Mouse (Mus musculus) C2C12 (cell line): Measurements from ENCODE around the gene Gse1. TPM values are rescaled to one million over a fixed set of nuclear protein-coding genes. Genes with fewer than 3 reads are reported as not detected.

Experiments used
- H3K27me3 ChIP-seq: one replicate; pipeline ENCODE4 v1.6.1; 2011; ENCODE audit not compliant: control insufficient read depth, insufficient read depth, insufficient read length
- H3K36me3 ChIP-seq: one replicate; pipeline ENCODE4 v1.6.1; 2011; ENCODE audit not compliant: control insufficient read depth, insufficient read depth
- H3K4me3 ChIP-seq: one replicate; pipeline ENCODE4 v1.5.1; 2011; ENCODE audit warnings: mild to moderate bottlenecking, control low read depth; ENCODE audit not compliant: poor library complexity, insufficient read depth, severe bottlenecking
- H3K79me2 ChIP-seq: one replicate; pipeline ENCODE4 v1.6.1; 2011; ENCODE audit not compliant: control insufficient read depth, insufficient read depth
- H3K79me3 ChIP-seq: one replicate; pipeline ENCODE4 v1.6.1; 2011; ENCODE audit warnings: low read depth, control low read depth
- H3ac ChIP-seq: one replicate; pipeline ENCODE3; 2011; ENCODE audit warnings: low read depth; ENCODE audit not compliant: control insufficient read depth, insufficient read length
- CEBPB ChIP-seq: IDR thresholded peaks from one replicate; pipeline ENCODE4 v1.6.1; 2011; ENCODE audit warnings: low read depth, mild to moderate bottlenecking, control low read depth, moderate library complexity
- CTCF ChIP-seq: IDR thresholded peaks from one replicate; pipeline ENCODE4 v1.5.1; 2011; ENCODE audit not compliant: control insufficient read depth, insufficient read depth, insufficient read length
- FOSL1 ChIP-seq: IDR thresholded peaks from one replicate; pipeline ENCODE4 v1.8.0; 2011; ENCODE audit warnings: mild to moderate bottlenecking, low read length; ENCODE audit not compliant: poor library complexity, insufficient read depth, severe bottlenecking
- MAX ChIP-seq: IDR thresholded peaks from one replicate; pipeline ENCODE4 v1.6.1; 2011; ENCODE audit warnings: mild to moderate bottlenecking, control low read depth
- MYOD1 ChIP-seq: IDR thresholded peaks from one replicate; pipeline ENCODE4 v1.6.1; 2011; ENCODE audit warnings: low read depth; ENCODE audit not compliant: control insufficient read depth, insufficient read length
- MYOG ChIP-seq: IDR thresholded peaks from one replicate; pipeline ENCODE4 v1.6.1; 2011; ENCODE audit not compliant: control insufficient read depth, insufficient read length; ENCODE audit errors: extremely low read depth
- USF1 ChIP-seq: IDR thresholded peaks from one replicate; pipeline ENCODE4 v1.6.1; 2011; ENCODE audit warnings: low read depth, mild to moderate bottlenecking, control low read depth, moderate library complexity
- polyA plus RNA-seq: library from polyadenylated mRNA; unstranded; fragments of >200 nt; fragmentation: generic; extraction: Trizol; gene quantifications from one replicate; pipeline ENCODE4 v1.2.1, GENCODE M21; 2012; ENCODE audit warnings: missing spikeins

Gene Gse1
- polyA plus RNA-seq, 1 experiment: 15.6 TPM

DNA sequence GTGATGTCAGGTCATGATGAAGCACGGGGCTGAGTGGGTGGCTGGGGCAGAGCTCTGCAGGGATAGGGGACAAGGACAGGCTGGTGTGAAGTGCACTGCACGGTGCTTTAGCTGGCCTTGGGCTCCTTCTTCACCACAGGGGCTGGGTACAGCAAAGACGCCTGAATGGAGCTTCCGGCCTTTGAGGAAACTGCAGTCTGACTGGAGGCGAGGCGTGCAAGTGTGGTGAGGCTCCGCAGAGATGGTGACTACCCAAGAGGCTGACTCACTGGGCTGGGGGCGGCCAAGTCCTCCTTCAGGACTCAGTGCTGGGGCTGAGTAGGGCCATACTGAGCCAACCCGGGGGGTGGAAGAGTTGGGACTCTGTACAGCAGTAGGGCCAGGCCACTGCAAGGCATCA, 22.3 kb upstream of the Gse1 start:
- H3ac ChIP-seq: no peak overlapping the region
- no peaks in the 10 kb centered on the region for H3K79me2 ChIP-seq
- no peak overlapping the region for H3K4me3 ChIP-seq
- H3K79me3 ChIP-seq: no peaks in the 10 kb centered on the region
- H3K27me3 ChIP-seq: no peaks in the 10 kb centered on the region
- no peaks in the 10 kb centered on the region for H3K36me3 ChIP-seq
- no peak for TF ChIP-seq MYOG
- TF ChIP-seq CTCF: no peak
- no peak for TF ChIP-seq FOSL1
- no peak for TF ChIP-seq USF1
- TF ChIP-seq MYOD1: no peak
- TF ChIP-seq MAX: no peak
- no peak for TF ChIP-seq CEBPB

DNA sequence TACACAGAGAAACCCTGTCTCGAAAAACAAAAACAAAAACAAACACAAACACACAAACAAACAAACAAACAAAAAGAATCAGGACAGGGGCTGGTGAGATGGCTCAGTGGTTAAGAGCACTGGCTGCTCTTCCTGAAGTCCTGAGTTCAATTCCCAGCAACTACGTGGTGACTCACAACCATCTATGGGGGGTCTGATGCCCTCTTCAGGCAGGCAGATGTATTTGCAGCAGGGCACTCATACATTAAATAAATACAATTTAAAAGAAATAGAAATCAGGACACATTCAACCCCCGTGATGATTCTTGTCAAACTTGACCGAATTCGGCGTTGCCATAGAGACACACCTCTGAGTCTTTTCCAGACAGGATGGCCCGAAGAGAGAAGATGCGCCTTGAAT, 20.9 kb upstream of the Gse1 start:
- H3K79me2 ChIP-seq: no peaks in the 10 kb centered on the region
- H3K27me3 ChIP-seq: no peaks in the 10 kb centered on the region

DNA sequence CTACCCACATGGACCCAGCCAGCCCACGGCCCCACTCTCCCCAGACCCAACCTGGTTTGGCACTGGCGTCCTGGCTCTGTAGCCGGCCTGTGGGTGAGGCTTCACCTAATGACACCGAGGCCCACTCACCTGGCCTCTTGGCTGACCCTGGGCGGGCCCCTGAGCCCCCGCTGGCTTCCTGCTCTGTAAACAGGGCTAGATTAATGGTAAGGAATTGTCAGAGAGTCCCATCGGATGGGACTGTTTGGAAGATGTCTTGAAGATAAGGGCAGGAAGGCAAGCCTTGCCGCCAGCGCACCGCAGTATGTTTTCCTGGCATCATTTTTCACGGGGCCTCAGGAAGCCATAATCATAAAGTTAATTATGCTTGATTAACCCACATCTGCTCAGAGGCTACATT, 20.1 kb upstream of the Gse1 start:
- Histone ChIP-seq H3K79me3 (no peaks in the 10 kb centered on the region), H3K79me2 (no peaks in the 10 kb centered on the region), H3K36me3 (no peaks in the 10 kb centered on the region), H3ac (no peak overlapping the region), H3K27me3 (no peaks in the 10 kb centered on the region), H3K4me3 (no peak overlapping the region)
- TF ChIP-seq USF1 (no peak), MYOD1 (no peak), MYOG (no peak), FOSL1 (no peak), CEBPB (no peak), MAX (no peak), CTCF (no peak)

More for the DNA sequence above, 20.9 kb upstream of the Gse1 start:
- Histone ChIP-seq H3K79me3 (no peaks in the 10 kb centered on the region), H3K4me3 (no peak overlapping the region), H3K36me3 (no peaks in the 10 kb centered on the region), H3ac (no peak overlapping the region)
- TF ChIP-seq MYOG: no peak
- no peak for TF ChIP-seq MAX
- no peak for TF ChIP-seq MYOD1
- no peak for TF ChIP-seq CEBPB
- no peak for TF ChIP-seq USF1
- no peak for TF ChIP-seq CTCF
- TF ChIP-seq FOSL1: no peak

DNA sequence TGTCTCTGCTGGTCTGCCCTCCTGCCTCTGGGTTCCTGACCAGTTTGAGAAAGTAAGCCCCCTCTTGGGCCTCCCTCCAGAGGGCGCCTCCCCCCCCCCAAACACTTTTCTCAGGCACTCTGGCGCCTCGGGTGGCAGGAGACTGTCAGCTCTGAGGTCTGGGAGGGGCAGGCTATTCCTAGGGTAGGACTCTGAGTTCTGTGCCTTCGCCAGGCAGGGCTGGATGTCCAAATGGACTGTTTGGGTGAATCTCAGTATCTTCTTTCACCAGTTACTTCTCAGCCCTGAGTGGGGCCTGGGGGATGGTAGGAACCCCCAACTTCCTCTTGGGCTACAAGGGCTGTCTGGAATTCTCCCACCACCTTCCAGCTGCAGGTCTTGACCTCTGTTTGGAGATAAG, 16.9 kb upstream of the Gse1 start:
- H3K4me3 ChIP-seq: no peak overlapping the region
- H3ac ChIP-seq: no peak overlapping the region
- H3K79me3 ChIP-seq: no peaks in the 10 kb centered on the region
- no peaks in the 10 kb centered on the region for H3K79me2 ChIP-seq
- no peaks in the 10 kb centered on the region for H3K36me3 ChIP-seq
- no peaks in the 10 kb centered on the region for H3K27me3 ChIP-seq
- TF ChIP-seq CTCF (no peak), USF1 (no peak), FOSL1 (no peak), CEBPB (no peak), MAX (no peak), MYOD1 (no peak), MYOG (no peak)

DNA sequence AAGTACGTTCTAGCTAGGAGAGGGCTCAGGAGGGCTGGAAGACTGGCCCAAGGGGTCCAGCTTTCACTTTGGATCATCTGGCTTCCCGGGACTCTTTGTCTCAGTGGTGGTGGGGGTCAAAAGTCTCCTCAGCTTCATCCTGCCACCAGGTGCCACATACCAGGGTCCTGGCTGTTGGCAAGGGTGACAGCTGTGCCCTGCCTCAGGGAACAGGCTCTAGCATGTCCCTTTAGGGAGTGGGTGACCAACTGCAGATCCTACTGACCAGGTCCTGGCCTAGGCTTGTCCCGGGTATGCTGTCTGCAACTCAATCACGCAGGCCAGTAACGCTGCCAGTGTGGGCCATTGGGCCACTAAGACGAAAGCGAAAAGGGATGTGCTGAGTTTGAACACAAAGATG, 15.7 kb upstream of the Gse1 start:
- Histone ChIP-seq H3K27me3 (no peaks in the 10 kb centered on the region), H3K79me3 (no peaks in the 10 kb centered on the region), H3K4me3 (no peak overlapping the region), H3ac (no peak overlapping the region), H3K79me2 (no peaks in the 10 kb centered on the region), H3K36me3 (no peaks in the 10 kb centered on the region)
- no peak for TF ChIP-seq CEBPB
- no peak for TF ChIP-seq USF1
- TF ChIP-seq FOSL1: no peak
- TF ChIP-seq CTCF: no peak

DNA sequence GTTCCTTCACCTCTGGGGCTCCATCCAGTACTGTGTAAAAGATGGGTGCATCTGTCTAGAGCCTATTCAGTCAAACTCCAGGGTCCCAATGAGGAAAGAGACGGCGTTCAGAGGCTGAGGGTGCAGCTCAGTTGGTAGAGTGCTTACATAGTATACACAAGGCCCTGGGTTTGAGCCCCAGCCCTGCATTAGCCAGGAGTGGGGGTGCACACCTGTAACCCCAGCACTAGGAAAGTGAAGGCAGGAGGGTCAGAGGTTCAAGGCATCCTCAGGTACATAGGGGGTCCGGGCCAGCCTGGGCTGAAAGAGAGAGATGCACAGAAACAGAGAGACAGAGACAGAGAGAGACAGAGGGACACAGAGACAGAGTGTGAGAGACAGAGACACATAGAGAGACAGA, 15.0 kb upstream of the Gse1 start:
- TF ChIP-seq MYOG (no peak), CEBPB (no peak), MYOD1 (no peak), FOSL1 (no peak), USF1 (no peak), CTCF (no peak), MAX (no peak)
- H3K4me3 ChIP-seq: no peak overlapping the region
- H3ac ChIP-seq: no peak overlapping the region
- H3K36me3 ChIP-seq: no peaks in the 10 kb centered on the region
- H3K27me3 ChIP-seq: no peaks in the 10 kb centered on the region
- H3K79me2 ChIP-seq: no peaks in the 10 kb centered on the region
- H3K79me3 ChIP-seq: no peaks in the 10 kb centered on the region
